Mouse (Mus musculus) urinary bladder, postnatal 25 days (tissue): ENCODE measurements at regions not wholly inside any gene's neighbourhood (a gene's known extent, or its start where the extent isn't known, plus 50 kb on each side); places are given as distances from the start of the nearest gene placed in this dataset.

ENCODE experiments used
- DNase-seq: peaks from one replicate; pipeline ENCODE4 v3.0.0; 2022; ENCODE audit warnings: low spot score

DNA sequence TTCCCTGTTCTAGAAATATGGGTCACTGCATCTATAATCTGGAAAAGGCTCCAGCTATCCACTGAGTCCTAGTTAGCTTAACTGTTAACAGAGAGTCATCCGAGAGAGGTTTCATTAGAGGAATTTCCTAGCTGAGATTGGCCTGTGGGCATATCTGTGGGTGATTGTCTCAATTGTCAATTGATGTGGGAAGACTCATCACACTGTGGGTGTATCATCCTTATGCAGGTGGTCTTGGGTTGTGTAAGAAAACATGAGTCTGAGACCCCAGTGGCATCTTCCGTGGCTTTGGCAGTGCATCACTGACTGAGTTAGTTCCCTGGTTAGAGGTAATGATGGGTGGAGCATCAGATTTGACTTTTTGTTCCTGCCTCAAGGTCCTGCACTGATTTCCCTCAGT, 156.7 kb upstream of the Gm5148 start:
- DNase-seq = no peak

DNA sequence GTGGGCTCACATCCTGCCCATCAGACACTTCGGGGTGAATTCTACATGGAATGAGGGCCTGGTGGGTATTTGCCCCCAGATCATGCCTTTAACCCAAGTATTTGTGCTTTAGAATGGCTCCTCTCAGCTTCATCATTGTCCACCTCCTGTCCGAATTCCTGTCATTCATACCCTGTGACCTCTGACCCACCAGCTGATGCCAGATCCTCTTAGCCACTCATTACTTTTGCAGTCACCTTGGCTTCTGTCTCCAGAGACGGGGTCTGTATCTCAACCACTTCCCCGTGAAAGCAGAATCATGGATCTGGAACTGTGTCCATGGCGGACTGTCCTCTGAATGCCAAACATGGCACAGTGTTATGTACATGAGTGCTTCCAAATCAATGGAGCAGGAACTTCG, 154.8 kb upstream of the Gm5148 start:
- no peak for DNase-seq

DNA sequence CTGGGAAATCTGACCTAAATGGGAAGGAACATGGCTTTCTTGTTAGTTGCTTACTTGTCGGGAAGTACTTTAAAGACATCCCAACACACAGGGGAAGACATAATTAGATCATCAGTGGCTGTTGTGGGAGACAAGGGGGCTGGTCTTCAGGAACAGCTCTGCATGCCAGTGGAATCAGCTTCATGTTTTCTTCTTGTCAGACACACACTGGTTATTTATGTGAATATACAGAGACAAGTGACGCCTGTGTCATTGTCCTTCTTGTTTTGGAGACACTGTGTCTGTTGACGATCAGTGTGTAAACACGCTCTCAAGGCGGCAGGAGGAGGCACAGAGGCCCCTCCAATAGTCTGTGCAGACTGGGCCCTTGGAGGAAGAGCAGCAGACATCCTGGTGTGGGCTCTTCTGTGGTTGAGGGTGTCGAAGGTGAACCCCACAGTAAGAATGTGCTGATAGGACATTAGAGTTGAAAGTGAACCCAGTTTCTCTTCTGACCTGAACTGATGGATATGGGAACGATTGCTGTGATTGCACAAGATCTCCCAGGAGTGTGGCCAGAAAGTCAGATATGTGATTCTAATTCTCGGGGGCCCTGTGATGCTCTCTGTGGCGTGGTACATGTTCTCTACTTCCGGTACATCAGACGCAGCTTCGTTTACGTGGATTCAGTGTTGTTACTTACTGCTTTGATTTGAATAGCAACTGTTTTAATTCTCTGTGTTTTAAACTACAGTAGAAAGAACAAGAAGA, 151.9 kb upstream of the Gm5148 start:
- DNase-seq = no peak

DNA sequence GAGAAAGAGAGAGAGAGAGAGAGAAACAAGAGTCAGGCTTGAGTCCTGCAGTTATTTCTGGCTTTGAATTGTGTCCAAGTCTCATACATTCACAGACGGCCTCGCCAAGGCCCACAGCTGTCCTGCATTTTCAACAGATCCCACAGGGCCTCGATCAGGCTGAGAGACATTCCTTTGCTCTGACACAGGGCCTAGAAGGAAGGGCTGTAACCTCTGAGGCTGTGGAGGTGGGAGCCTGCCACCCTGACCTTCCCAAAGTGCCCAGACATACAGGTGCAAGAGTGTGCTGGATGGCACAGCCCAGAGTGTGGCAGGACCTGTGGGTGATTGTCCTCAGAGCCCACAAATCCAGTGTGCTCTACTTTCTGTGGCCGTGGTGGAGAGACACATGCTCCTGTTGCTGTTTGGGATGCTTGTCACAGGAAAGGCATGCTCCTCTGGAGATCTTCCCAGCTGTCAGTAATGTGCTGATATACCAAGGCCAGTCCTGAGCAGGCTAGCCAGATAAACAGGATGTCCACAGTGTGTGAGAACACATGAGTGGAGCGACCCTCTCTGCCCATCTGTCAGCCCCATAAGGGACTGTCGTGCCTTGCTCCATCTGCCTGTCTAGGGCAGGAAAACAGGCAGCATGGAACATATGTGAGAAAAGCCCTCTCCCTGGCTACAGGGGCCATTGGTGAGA, 151.2 kb upstream of the Gm5148 start:
- DNase-seq = peak; percentile 34

DNA sequence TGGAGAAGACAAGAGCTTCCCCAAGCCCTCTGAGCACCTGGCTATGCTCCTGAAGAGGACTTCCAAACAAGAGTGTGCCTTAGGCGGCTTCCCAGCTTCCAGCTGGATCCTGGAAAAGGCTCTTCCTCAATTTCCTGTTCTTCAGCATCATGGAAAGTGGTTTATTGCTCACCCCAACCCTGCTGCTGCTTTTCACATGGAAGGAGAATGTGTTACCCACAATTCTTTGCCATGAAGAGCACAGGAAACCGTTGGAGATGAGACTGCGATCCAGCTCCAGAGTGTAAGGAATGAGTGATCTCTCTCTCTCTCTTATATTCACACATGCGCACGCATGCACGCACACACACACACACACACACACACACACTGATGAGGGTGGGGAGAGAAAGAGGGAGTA, 150.6 kb upstream of the Gm5148 start:
- no peak for DNase-seq

DNA sequence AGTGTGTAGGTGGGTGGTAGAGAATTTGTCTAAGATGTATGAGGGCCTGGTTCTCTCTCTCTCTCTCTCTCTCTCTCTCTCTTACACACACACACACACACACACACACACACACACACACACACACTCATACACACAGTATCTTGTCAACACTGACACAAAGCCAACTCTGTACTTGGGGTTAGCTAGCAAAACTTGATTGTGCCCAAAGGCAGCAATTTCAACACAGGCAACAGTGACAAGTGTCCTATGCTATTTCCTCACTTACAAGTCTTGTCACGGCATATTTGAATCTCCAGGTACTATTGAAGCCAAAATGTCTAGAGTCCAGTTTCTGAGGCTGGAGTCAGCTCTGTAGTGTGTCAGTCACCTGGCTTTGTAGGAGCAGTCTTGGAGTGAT, 150.1 kb upstream of the Gm5148 start:
- DNase-seq = no peak

DNA sequence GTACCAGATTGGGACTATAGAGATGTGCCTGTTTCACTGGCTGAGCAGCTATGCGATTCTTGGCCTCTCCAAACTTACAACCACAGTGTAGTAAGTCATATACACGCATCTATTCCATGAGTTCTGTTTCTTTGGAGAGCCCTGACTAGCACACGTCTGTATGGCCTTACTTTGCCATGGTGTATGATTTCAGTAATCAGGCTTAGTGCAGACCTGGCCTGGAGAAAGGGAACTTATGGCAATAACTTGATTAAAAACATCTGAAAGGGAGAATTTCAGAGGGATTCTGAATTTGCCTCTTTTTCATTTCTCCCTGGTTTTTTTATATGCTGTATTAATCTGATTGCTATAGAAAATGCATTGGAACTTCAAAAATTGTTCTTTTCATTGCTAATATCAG, 148.0 kb upstream of the Gm5148 start:
- DNase-seq = no peak

DNA sequence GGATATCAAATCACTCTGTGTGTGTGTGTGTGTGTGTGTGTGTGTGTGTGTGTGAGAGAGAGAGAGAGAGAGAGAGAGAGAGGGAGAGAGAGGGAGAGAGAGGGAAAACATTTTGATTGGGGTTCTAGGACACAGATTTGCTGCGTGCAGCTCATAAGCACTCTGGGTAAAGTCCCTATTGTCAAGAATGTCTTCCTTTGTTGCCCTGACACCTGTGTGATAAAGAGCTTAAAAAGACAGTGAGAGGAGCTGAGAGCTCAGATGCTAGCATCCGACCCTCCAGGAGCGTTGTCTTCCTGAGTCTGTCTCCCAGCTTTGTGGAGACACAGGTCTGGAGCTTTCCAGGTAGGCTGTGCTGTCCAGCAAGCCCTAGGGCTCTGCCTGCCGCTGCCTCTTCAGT, 146.8 kb upstream of the Gm5148 start:
- DNase-seq = no peak

DNA sequence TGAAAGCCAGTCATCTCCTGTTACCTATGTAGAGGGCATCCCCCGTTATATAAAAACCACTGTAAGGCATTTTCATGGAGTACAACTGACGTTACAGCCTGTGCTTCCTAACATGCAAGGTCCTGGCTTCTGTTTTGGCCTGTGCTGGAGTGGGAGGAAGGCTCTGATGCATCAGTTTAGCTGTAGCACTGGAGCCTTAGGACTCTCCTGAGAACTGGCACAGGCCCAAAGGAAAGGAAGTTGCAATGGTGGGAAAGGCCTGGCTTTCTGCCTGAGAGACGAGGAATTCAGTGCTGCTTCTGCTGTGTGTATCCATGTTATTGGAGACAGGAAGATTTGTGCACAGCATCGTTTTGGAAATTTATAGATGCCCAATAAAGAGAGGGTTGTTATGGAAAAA, 144.2 kb upstream of the Gm5148 start:
- DNase-seq = no peak

DNA sequence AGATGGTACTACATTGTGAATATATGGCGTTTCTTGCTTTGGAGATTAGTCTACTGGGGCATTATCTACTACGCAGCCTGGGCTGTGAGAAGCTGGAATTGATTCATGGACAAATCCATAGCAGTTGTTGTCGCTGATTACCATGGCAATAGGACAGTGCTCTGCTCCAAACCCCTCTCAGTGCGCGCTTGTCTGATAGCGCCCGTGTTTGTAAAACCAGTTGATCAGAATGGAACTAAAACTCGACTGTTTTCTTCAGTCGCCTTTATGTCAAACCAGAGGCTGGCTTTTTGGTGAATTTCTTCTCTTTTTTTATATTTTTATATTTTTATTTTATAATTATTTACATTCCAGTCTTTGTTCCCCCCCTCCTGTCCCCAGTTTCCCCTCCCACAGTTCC, 138.5 kb upstream of the Gm5148 start:
- no peak for DNase-seq

DNA sequence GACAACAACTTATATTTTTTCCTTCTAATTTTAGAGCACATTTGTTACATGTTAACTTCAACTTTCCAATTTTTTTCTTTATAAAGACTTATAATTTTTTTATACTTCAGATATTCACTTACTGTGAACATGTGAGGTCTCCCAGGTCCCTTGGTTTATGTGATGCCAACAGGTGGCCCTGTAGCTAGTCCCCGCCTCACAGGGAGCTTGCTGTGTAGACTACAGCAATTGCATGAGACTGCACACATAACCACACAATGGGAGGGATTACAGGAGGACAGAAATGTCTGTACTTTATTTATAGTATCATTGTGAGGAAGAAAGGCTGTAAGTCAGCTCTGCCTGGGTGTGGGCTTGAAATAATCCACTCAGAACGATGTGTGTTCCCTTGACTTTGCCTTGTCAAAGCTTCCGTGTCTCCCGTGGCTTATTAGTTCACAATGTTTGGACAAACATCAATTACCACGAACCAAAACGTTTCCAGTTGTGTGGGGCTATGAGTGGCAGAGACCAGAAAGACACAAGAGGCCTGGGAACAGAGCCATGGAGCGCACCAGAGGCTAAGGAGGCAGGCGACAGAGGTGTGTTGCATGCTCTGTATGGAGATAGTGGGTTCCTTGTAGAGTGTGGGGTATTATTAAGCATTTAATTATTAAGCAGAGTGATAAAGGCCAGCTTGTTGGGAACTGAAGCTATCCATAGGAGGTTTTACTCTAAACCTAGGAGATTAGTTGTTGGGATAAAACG, 136.6 kb upstream of the Gm5148 start:
- DNase-seq = no peak

DNA sequence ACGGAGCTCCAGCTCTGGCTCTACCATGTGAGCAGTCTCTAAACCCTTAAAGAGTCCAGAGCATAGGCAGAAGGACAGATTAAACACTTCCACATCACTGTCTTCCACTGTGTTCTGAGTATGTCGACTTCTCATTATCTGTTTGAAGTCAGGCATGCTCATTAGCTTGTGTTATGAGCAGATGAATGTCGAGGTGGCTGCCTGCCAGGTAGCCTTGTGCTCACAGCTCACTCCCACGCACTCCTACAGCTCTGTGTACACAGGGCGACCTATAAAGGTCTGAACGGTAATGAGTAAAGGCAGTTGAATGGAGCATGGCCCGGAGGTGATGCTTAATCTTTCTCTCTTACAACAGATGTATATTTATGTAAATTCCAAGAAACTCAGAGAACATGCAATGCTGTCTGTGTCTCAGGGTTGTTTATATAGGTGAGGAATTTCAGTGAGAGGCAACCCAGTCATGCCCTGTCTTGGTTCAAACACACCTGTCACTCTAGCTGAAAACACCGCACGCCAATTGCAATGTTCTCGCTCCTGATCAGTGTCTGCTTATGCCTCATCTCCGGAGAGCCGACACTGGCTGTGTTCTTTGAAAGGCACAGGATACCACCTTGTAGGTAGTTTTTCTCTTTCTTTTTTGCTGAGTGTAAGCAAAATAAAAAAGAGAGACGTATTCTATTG, 135.9 kb upstream of the Gm5148 start:
- peak; percentile 30 for DNase-seq

DNA sequence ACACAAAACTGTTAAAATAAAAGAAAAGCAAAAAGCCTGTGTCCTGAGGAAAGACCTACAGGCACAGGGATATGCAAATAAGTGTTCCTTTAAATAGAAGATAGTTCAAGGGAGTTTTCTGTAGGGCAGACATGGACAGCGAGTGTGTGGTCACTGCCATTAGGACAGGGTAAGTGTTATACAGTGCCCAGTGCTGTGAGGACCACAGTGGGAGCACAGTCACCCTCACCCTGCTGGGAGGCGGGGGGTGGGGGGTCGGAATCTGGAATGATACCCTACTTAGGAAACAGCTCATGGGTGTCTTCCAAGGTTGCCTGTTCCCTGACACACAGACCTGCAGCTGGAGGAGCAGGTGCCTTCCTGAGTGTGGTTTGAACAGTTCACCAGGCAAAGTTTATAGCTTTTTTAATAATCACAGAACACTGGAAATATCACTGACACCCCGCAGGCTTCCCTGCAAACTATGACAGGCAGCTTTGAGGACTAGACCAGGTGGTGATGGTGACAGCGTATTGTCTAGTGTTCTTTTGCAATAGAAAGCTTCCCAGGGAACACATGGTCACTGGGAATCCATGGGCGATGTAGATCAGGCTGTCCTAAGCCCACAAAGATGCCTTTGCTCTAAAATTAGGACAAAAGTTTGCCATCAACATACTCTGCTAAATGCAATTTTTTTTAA, 134.5 kb upstream of the Gm5148 start:
- DNase-seq = no peak

DNA sequence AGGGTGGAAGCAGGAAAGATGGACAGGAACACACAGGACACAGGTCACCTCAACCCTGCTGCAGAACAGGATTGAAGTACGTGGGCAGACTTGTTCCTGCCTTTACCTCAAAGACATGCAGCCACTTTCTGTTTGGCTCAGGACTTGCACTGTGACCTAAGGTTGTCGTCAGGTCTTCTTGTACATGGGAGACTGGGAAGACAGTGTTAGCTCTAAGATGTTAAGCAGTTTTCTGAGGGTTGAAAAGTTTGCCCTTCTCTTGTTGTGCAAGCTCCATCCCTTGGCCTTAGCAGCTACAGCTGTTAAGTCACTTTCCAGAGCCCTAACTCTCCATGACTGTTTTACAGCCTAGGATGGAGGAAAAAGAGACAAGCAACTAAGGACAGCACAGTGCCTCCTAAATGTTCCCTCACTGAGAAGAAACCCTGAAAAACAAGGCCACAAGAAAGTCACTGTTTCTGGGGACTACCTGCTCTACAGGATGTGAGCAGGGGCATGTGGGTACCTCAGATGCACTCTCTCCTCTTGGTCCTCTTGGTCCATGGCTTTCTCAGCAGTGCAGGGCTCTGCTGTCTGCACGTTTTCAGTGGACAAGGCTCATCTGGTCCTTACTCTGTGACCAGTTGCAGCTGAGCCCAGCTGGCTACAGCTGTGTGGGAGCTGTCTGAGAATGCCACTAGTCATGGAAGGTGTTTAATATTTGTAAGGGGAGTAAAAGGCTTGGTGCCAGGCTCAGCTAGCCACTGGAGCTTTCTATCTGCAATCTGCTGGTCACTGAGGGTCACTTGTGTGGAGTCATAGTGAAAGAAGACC, 122.1 kb upstream of the Gm5148 start:
- DNase-seq = no peak

DNA sequence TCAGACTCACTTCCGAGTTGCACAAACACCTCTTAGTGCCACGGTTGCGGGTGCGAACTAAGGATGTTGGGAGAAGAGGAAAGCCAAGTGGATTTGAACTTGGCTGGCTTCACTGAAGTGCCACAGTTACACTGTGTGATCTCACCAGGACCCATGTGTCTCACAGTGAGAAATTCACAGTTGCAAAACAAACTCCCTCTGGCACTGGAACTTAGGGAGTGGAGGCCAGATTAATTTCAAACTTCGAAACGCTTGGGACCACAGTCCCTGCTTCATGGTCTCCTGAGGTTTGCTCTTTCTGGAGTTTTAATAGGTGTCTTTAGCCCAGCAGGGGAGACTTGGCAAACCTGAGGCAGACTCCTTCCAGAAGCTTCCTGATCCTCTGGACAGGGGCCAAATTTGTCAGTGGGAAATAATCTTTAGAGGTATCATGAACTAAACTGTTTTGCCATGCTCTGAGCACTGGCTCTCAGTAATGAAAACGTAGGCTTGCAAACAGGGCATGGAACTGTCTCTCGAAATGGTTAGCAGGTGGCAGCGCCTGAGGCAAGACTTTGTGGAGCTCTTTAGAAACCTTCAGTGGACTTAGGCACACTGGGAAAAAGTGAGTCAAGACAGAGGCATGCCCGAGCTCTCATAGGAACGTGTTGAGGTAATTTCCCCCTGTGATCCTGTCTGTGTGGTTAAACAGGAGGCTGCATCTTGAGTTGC, 121.2 kb upstream of the Gm5148 start:
- peak; percentile 20 for DNase-seq

DNA sequence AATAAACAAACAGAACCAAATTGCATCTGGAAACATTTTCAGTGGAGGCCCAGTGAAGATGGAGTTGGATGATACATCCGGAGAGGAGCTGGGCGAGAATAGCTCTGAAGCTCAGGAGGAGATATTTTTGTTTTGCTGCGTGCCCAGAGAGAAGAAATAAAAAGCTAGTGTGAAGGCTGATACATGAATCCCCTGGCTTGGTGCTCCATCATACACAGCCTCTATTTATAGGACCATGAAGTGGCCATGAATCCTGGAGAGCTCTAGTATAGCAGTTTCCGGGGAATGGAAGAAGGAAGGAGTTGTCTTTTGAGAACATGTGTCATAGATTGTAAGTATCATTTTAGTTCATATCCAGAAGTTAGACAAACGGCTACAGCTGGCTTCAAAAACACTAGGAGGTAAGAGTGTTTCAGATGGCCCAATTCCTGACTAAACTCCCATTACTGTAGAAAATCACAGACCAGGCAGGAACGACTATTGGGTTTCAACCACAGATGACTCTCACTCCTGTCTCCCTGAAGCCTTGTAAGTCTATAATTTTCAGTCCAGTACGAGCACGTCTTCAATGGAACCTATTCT, 120.5 kb upstream of the Gm5148 start:
- DNase-seq = no peak

DNA sequence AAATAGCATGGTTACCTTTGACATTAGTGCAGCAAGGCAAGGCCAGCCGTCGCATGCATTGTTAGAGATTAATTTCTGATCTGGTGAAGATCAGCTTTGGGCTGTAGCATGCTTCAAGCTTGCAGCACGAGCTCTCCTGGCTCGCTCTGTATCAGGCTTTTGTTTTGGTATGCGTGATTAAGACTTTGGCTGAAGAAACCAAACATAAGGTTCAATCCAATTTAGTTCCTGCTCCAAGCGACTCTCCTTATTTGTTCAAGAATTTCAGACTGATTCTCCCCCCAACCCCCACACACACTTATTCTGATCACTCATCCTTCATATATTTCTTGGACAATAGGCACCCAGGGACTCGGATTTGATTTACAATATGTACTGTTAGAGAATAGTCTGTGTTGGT, 118.0 kb upstream of the Gm5148 start:
- no peak for DNase-seq

DNA sequence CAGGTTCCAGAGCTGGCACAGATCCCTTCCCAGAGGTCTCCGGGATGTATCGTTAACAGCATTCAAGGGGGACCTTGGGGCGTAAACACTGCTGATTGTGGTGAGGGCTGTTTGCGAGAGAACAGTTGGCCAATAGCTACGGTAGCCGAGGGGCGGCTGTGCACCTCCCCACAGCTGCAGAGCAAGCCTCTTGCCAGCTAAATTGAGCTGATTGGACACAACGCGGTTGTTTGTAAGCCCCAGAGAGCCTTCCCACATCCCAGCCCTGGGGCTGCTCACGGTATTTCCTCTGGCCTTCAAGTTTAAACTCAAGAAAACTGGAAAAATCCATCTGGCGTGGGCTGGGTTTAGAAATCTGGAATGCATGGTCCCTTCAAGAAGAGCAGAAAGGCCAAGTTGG, 114.6 kb upstream of the Gm5148 start:
- no peak for DNase-seq

DNA sequence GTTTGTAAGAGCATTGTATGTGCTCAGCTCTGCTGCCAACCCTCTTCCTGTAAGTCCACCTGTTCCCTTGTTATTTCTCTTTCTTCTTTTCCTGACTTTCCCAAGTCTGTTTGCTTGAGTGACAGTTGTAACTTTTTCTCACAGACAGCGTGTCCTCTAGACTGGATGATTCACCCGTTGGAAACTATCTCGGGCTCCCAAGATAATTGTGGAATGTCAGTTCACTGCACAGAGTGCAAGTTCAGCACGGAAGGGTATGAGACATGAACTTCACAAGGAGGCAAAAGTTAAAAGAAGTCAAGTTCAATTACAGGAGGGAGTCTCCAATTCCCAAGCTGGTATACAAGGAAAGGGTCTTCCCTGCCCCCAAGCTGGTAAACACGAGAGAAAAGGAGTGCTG, 112.5 kb upstream of the Gm5148 start:
- no peak for DNase-seq

DNA sequence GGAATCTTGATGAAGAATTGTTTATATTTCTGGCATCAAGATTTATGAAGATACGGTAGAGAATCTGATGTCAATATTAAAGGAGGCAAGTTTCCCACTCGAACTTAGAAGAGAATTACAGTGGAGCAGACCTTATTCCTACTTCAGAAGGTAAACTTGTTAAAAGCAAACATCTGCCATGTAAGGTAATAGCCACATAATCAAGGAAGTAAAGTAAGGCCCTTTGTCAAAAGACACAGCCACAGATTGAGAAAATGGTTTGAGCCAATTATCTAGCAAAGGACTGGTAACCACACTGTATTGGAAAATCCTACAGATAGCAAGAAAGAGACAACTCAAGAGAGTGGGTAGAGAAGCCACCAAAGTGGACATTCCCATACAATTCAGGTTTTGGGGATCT, 111.4 kb upstream of the Gm5148 start:
- DNase-seq = no peak
